Mouse (Mus musculus) liver, embryonic 13.5 days (tissue): ENCODE data around the gene Elp5. TPM values are rescaled to one million over a fixed set of nuclear protein-coding genes. Genes with fewer than 3 reads are reported as not detected.

Source experiments
- ATAC-seq: fragments of 200-750 bp; cut with Nextera tagmentation; 2 replicates; pipeline ENCODE4 v1.8.0; 2017; ENCODE audit warnings: low read depth, mild to moderate bottlenecking, moderate number of reproducible peaks, moderate library complexity
- DNase-seq: peaks from one replicate; pipeline ENCODE4 v3.0.0; 2022
- H3K27ac ChIP-seq: fragments of 300-500 bp; sonication (generic); 2 replicates; pipeline ENCODE4 v1.5.1; 2015; ENCODE audit warnings: moderate library complexity, mild to moderate bottlenecking, inconsistent platforms
- H3K27me3 ChIP-seq: fragments of 300-500 bp; sonication (generic); 2 replicates; pipeline ENCODE4 v1.6.1; 2015; ENCODE audit warnings: mild to moderate bottlenecking, inconsistent platforms
- H3K36me3 ChIP-seq: fragments of 300-500 bp; sonication (generic); 2 replicates; pipeline ENCODE4 v1.6.1; 2015; ENCODE audit warnings: mild to moderate bottlenecking, inconsistent platforms
- H3K4me1 ChIP-seq: fragments of 300-500 bp; sonication (generic); replicated peaks from 2 replicates; pipeline ENCODE4 v1.6.1; 2015; ENCODE audit warnings: inconsistent platforms
- H3K4me2 ChIP-seq: fragments of 300-500 bp; sonication (generic); 2 replicates; pipeline ENCODE4 v1.6.1; 2015; ENCODE audit warnings: inconsistent platforms, mild to moderate bottlenecking, moderate library complexity
- H3K4me3 ChIP-seq: fragments of 300-500 bp; sonication (generic); replicated peaks from 2 replicates; pipeline ENCODE4 v1.5.1; 2015; ENCODE audit warnings: mild to moderate bottlenecking, inconsistent platforms
- H3K9ac ChIP-seq: fragments of 300-500 bp; sonication (generic); 2 replicates; pipeline ENCODE4 v1.6.1; 2015; ENCODE audit warnings: mild to moderate bottlenecking, inconsistent platforms
- H3K9me3 ChIP-seq: fragments of 300-500 bp; sonication (generic); replicated peaks from 2 replicates; pipeline ENCODE4 v1.6.1; 2016; ENCODE audit warnings: inconsistent platforms
- WGBS: fragments of 180-500 bp; shearing (Covaris S2); methylation state at CpG from one replicate; pipeline ENCODE4 v1.1.7; 2015; ENCODE audit not compliant: insufficient replicate concordance; 5-methylcytosine and 5-hydroxymethylcytosine counted together
- polyA plus RNA-seq: library from polyadenylated mRNA; unstranded; fragments of >200 nt; fragmentation: Nextera tagmentation; extraction: Ambion mirVana; gene quantifications from 2 replicates; pipeline ENCODE4 v1.2.1, GENCODE M21; 2015

Gene Elp5
- polyA plus RNA-seq, 1 experiment from 2014 or later: 86.9 TPM

GRCm38 (mm10) chr11:69998567-69999491 lies 16.5 kb upstream of the Elp5 start:
- Histone ChIP-seq H3K27me3 (no peaks in the 10 kb centered on the region), H3K36me3 (peaks cover 39% of the 10 kb centered on the region), H3K4me2 (no peak overlapping the region), H3K4me1 (peaks cover 81% of the 10 kb centered on the region), H3K9me3 (no peaks in the 10 kb centered on the region), H3K9ac (0 out of 2 replicates have a peak overlapping the region, but pooled peaks have one; percentile 13), H3K27ac (peak overlapping the region; percentile 99), H3K4me3 (0 out of 2 replicates have a peak overlapping the region, but pooled peaks have one; percentile 2)
- no peak for DNase-seq
- 88% methylated on average over 27 of the region's 27 CpGs for WGBS
- no peak for ATAC-seq

- Histone ChIP-seq H3K27ac (peak overlapping the region; percentile 99), H3K9ac (peak overlapping the region; percentile 100), H3K9me3 (no peaks in the 10 kb centered on the region), H3K36me3 (peaks cover 47% of the 10 kb centered on the region), H3K4me3 (peak overlapping the region; percentile 98), H3K4me1 (peaks cover 76% of the 10 kb centered on the region), H3K27me3 (no peaks in the 10 kb centered on the region), H3K4me2 (peak overlapping the region; percentile 90)
- ATAC-seq (peak; percentile 70), DNase-seq (peak; percentile 87)
- WGBS: 2% methylated on average over 39 of the region's 44 CpGs
Measured at GRCm38 (mm10) chr11:69997070-69997509, 14.8 kb upstream of the Elp5 start.

DNA sequence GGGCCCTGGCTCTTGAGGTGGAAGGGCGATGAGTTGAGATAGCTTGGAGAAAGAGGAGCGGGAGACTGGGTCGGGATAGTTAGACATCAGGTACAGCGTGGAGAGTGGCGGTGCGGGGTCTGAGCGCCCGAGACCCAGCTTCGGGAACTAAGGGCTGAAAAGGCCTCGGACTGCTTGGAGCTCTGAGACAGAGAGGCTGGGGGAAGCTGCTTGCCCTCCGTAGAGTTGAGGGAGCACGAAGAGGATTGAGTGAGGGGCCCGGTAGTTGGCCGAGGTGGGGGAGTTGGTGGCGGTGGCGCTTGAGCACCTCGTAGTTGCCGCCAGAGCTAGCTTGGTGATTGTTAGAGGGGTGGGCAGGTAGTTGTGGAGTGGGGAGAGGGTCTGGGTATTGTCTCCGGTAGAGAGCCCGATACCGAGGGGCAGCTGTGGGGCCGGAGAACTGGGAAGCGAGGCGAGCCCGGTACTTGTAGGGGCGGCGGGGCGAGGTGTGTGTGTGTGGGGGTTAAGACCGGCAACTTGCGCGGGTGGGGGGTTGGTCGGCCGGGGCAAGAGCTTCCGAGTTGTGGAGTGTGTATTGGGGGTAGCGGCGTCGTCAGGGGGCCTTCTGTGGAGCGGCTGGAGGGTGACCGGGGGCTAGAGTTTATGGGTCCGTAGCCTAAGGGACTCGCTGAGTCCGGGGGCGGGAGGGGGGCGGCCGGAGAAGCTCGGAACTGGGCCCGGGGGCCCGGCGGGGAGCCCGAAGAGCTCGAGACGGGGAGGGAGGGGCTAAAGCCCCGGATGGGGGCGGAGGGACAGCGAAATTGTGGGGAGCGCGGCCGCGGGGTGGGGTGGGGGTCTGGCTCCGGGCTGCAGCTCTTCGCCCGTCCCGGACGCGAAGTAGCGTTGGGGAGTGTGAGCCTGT lies 14.1 kb upstream of the Elp5 start:
- 1% methylated on average over 66 of the region's 66 CpGs for WGBS

DNA sequence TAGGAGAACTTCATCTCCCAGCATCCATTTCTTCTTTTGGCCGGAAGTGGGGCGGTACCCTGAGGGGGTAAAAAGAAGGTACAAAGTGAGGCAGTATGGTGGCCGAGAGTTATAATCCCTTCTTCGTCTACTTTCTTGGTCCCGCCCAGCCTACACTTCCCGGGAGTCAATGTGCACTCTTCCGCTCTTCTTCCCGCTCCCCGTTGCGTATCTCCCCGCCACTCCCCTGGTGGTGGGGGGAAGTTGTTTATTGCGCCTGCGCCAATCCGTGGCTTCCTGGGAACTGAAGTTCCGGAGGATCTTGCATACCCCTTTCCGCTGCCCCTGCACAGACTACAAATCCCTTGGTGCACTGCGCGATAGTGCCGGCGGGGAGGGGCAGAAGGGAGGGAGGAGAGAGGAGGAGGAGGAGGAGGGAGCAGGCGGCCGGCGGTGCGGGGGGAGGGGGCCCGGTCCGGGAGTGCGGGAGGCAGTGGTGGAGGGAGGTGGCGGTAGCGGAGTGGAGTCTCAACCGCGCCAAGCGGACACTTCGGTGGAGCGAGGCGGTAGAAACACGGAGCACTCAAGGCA lies 13.2 kb upstream of the Elp5 start, which contains the start of gene Phf23:
TSS of gene Phf23 (plus strand) at position 387 of the 570 bp plus-strand sequence.
- Histone ChIP-seq H3K4me2 (peak within 1 kb of the TSS; percentile 90), H3K36me3 (peaks cover 46% of the 10 kb centered on the region), H3K4me1 (peaks cover 62% of the 10 kb centered on the region), H3K9ac (peak within 1 kb of the TSS; percentile 100), H3K27me3 (no peaks in the 10 kb centered on the region), H3K9me3 (no peaks in the 10 kb centered on the region), H3K4me3 (peak within 1 kb of the TSS; percentile 98), H3K27ac (peak within 1 kb of the TSS; percentile 99)
- peak; percentile 97 for DNase-seq
- under 1% methylated on average over 36 of the region's 36 CpGs for WGBS
- peak; percentile 81 for ATAC-seq

More for the DNA sequence above, 14.1 kb upstream of the Elp5 start:
- Histone ChIP-seq H3K27me3 (no peaks in the 10 kb centered on the region), H3K9me3 (no peaks in the 10 kb centered on the region), H3K36me3 (peaks cover 46% of the 10 kb centered on the region), H3K4me3 (peak overlapping the region; percentile 98), H3K9ac (peak overlapping the region; percentile 100), H3K27ac (peak overlapping the region; percentile 99), H3K4me2 (peak overlapping the region; percentile 90), H3K4me1 (peaks cover 69% of the 10 kb centered on the region)
- peak; percentile 5; the same call in 1 of the 2 replicates for ATAC-seq
- DNase-seq: peak; percentile 41

DNA sequence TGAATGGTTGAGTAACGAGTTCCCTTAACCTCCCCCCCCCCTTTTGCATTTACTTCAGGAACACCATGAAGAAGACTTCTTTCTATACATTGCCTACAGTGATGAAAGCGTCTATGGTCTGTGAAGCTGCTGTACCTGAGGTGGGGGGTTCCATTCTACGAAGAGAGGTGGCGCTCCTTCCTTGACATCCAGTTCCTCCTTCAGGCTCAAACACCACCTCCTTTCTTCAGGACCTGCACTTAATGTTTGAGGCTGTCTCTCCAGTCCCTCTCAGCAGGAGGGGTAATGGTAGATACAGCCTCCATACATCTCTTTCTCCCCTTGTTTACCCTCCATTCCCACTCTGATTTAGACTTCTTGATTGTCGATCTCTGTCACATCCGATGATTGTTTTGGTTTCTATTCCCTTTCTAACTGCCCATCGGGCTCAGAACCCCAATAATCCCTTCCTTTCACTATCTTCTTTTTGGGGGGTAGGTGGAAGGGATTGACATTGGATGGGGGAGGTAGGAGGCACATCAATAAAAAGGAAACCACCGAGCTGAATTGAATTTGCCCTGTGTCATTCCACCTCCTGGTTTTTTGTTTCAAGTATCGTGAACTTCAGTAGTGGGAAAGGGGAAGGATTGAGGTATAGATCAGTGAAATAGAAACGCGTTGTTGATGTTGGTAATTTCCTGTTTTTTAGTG lies 12.2 kb upstream of the Elp5 start:
- Histone ChIP-seq H3K9ac (peak overlapping the region; percentile 100; the same call in 1 of the 2 replicates), H3K4me1 (peaks cover 62% of the 10 kb centered on the region), H3K9me3 (no peaks in the 10 kb centered on the region), H3K27ac (peak overlapping the region; percentile 99), H3K36me3 (peaks cover 46% of the 10 kb centered on the region), H3K4me2 (peak overlapping the region; percentile 90), H3K27me3 (no peaks in the 10 kb centered on the region), H3K4me3 (peak overlapping the region; percentile 98)
- 82% methylated on average over 11 of the region's 11 CpGs for WGBS
- DNase-seq (no peak), ATAC-seq (no peak)

DNA sequence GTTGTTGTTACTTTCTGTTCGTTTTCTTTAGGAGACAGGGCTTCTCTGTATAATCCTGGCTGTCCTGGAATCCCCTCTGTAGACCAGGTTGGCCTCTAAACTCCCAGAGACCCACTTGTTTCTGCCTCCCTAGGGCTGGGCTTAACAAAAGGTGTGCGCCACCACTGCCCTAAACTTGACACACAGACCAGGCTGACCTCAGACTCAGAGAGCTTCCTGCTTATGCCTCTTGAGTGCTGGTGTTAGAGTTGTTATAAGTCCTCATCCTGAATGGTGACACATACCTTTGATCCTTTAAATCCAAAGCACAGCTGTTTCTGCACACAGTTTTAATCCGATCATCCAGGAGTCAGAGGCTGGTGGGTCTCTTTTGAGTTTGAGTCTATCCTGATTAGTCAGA lies 10.6 kb upstream of the Elp5 start:
- Histone ChIP-seq H3K27ac (peak overlapping the region; percentile 15), H3K36me3 (peaks cover 46% of the 10 kb centered on the region), H3K9me3 (no peaks in the 10 kb centered on the region), H3K27me3 (no peaks in the 10 kb centered on the region), H3K4me3 (peak overlapping the region; percentile 74), H3K4me2 (peak overlapping the region; percentile 78), H3K9ac (peak overlapping the region; percentile 86), H3K4me1 (peaks cover 45% of the 10 kb centered on the region)
- DNase-seq (no peak), ATAC-seq (no peak)
- WGBS: 86% methylated on average over 3 of the region's 3 CpGs

DNA sequence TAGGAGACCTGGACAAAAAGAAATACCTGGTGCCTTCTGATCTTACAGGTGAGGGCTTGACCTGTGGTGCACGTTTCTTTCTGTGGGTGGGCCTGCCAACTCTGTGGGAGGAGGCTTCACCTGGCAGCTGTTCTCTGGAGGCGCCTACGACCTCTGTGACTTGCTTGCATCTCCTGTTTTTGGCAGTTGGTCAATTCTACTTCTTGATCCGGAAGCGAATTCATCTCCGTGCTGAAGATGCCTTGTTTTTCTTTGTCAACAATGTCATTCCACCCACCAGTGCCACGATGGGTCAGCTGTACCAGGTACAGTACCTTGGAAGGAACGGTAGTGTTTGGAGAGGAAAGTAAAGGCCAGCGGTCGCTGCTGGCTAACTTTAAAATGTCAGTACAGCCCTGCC lies 10.1 kb upstream of the Elp5 start:
- H3K4me3 ChIP-seq: peak overlapping the region; percentile 74
- 79% methylated on average over 10 of the region's 10 CpGs for WGBS
- H3K9me3 ChIP-seq: no peaks in the 10 kb centered on the region
- peak overlapping the region; percentile 86 for H3K9ac ChIP-seq
- H3K4me1 ChIP-seq: peaks cover 40% of the 10 kb centered on the region
- H3K36me3 ChIP-seq: peaks cover 47% of the 10 kb centered on the region
- H3K4me2 ChIP-seq: peak overlapping the region; percentile 78
- ATAC-seq: no peak
- no peak for DNase-seq
- H3K27me3 ChIP-seq: no peaks in the 10 kb centered on the region
- peak overlapping the region; percentile 15 for H3K27ac ChIP-seq

DNA sequence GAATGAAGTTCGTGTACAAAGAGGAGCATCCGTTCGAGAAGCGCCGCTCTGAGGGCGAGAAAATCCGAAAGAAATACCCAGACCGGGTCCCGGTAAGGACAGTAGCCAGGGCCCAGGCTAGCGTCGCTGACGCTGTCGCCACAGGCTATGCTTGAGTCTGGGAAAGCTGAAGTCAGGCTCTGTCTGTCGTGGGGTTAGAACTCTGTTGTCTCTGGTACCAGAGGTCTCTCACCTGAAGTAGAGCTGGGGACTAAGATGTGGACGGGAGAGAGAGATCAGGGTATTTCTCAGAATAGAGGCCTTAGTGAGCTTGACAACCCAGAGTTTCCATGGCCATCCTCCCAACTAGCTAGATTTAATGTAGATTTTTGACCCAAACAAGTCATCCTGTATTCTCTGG lies 9.4 kb upstream of the Elp5 start:
- Histone ChIP-seq H3K27me3 (no peaks in the 10 kb centered on the region), H3K9ac (peak overlapping the region; percentile 86), H3K4me3 (peak overlapping the region; percentile 74), H3K27ac (peak overlapping the region; percentile 98), H3K9me3 (no peaks in the 10 kb centered on the region), H3K4me2 (peak overlapping the region; percentile 78), H3K36me3 (peaks cover 53% of the 10 kb centered on the region), H3K4me1 (peaks cover 33% of the 10 kb centered on the region)
- under 1% methylated on average over 15 of the region's 15 CpGs for WGBS
- ATAC-seq: peak; percentile 21; the same call in 1 of the 2 replicates
- no peak for DNase-seq

GRCm38 (mm10) chr11:69990850-69991691 lies 8.8 kb upstream of the Elp5 start, which contains the start of gene Gabarap:
Gene Gabarap, plus strand, starts transcription at chr11:69991143.
- DNase-seq (peak; percentile 93), ATAC-seq (peak; percentile 65)
- peak within 1 kb of the TSS; percentile 74 for H3K4me3 ChIP-seq
- no peaks in the 10 kb centered on the region for H3K9me3 ChIP-seq
- H3K9ac ChIP-seq: peak within 1 kb of the TSS; percentile 86
- H3K27ac ChIP-seq: peak within 1 kb of the TSS; percentile 98
- peaks cover 60% of the 10 kb centered on the region for H3K36me3 ChIP-seq
- no peaks in the 10 kb centered on the region for H3K27me3 ChIP-seq
- peak within 1 kb of the TSS; percentile 78 for H3K4me2 ChIP-seq
- under 1% methylated on average over 40 of the region's 40 CpGs for WGBS
- peaks cover 33% of the 10 kb centered on the region for H3K4me1 ChIP-seq
